Mouse (Mus musculus) MN1 (cell line): ENCODE measurements around the gene Gata3.
A peak's percentile ranks its signal among the peaks of the same experiment; 100 is the strongest.

Experiments used
- DNase-seq: peaks from one replicate; pipeline ENCODE4 v3.0.0-alpha.2; 2016; ENCODE audit warnings: low spot score

The Gata3 gene

GRCm38 (mm10) chr2:9889651-9890183 is at the start of gene Gata3:
TSS of gene Gata3 (minus strand) at chr2:9890034.
- DNase-seq: no peak

GRCm38 (mm10) chr2:9939250-9939649 is 49.4 kb upstream of the Gata3 start:
- no peak for DNase-seq

- no peak for DNase-seq
Measured at GRCm38 (mm10) chr2:9935965-9936364, 46.1 kb upstream of the Gata3 start.

GRCm38 (mm10) chr2:9926905-9927283 is 37.1 kb upstream of the Gata3 start:
- DNase-seq: no peak

GRCm38 (mm10) chr2:9926194-9926904 is 36.5 kb upstream of the Gata3 start:
- DNase-seq: no peak

GRCm38 (mm10) chr2:9918691-9919471 is 29.0 kb upstream of the Gata3 start:
- peak; percentile 13 for DNase-seq

- DNase-seq: no peak
Measured at GRCm38 (mm10) chr2:9917602-9918001, 27.8 kb upstream of the Gata3 start.

GRCm38 (mm10) chr2:9905995-9906394 is 16.2 kb upstream of the Gata3 start:
- no peak for DNase-seq

- DNase-seq: no peak
Measured at GRCm38 (mm10) chr2:9903854-9904560, 14.2 kb upstream of the Gata3 start.

GRCm38 (mm10) chr2:9897846-9898245 is 8.0 kb upstream of the Gata3 start:
- DNase-seq: no peak

- no peak for DNase-seq
Measured at GRCm38 (mm10) chr2:9896097-9896770, 6.4 kb upstream of the Gata3 start.

- DNase-seq: no peak
Measured at GRCm38 (mm10) chr2:9894836-9895593, 5.2 kb upstream of the Gata3 start.

GRCm38 (mm10) chr2:9893272-9893953 is 3.6 kb upstream of the Gata3 start:
- DNase-seq: no peak

- no peak for DNase-seq
Measured at GRCm38 (mm10) chr2:9892541-9892940, 2.7 kb upstream of the Gata3 start.

GRCm38 (mm10) chr2:9890906-9891305 is 1.1 kb upstream of the Gata3 start:
- no peak for DNase-seq

GRCm38 (mm10) chr2:9890251-9890650 is 417 bp upstream of the Gata3 start:
- no peak for DNase-seq

GRCm38 (mm10) chr2:9888913-9889650 is 752 bp downstream of the Gata3 start, which contains the start of gene 9230102O04Rik:
TSS of gene 9230102O04Rik (minus strand) at chr2:9889540.
- no peak for DNase-seq

GRCm38 (mm10) chr2:9887636-9888035 is 2.2 kb downstream of the Gata3 start:
- no peak for DNase-seq

- DNase-seq: no peak
Measured at GRCm38 (mm10) chr2:9886921-9887610, 2.8 kb downstream of the Gata3 start.
